Mouse (Mus musculus) WW6 (cell line): ENCODE results near the gene Fxyd6.
A peak's percentile ranks its signal among the peaks of the same experiment; 100 is the strongest.

Experiments
- DNase-seq: peaks from one replicate; pipeline ENCODE4 v3.0.0-alpha.2; 2013; ENCODE audit warnings: low read depth, low spot score

Fxyd6 gene

GRCm38 (mm10) chr9:45411803-45412202, 41.8 kb downstream of the Fxyd6 start:
- no peak for DNase-seq

DNA sequence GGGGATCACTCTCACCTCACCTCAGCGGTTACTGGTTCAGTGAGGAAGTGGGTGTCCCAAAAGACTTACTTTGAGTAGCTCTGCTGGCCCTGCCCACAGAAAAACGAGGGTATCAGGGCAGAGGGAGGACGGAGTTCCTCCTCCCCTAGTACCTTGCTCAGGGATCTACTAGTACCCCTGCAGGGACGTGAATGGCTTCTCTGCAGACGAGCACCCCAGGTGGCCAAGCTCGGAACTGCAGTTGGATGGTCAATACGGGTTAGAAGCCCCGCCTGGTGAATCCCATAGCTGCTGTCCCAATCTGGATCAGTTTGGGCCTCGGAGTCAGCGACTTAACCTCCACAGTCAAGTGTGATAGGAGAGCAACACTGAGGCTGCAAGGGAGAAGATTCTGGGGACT, 42.3 kb downstream of the Fxyd6 start:
- peak; percentile 80 for DNase-seq

DNA sequence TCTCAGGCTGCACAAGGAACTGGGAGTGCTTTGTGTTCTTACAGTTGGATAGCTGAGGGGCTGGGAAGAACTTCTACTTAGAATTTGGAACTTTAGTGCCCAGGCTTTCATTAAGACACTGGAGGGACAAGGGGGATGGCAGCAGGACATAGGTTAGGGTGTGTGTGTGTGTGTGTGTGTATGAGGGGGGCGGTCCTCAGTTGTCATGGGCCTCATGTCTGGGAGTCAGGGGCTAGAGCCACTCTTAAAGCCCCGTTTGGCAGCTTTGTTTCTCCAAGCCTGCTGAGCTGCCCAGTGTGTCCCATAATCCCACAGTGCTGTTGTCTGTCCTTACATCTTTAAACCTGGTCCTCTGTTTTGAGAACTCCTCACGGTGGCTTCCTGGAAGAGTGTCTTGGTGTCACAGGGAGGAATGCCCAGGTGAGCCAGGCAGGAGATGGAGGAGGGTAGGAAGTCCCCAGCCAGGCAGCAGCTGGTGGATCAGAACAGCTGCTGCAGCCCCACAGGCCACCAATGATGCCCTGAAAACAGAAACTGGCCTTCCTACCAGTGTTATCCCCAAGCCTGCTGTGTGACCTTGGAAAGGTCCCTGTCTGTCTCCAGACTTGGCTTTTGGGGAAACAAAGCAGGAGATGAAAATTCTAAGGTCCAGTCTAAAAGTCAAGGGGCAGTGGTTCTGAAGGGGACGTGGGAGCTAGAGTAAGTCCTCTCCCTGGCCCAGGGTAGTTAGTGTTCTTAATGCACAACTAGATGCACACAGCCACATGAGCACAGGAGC, 42.9 kb downstream of the Fxyd6 start:
- no peak for DNase-seq

DNA sequence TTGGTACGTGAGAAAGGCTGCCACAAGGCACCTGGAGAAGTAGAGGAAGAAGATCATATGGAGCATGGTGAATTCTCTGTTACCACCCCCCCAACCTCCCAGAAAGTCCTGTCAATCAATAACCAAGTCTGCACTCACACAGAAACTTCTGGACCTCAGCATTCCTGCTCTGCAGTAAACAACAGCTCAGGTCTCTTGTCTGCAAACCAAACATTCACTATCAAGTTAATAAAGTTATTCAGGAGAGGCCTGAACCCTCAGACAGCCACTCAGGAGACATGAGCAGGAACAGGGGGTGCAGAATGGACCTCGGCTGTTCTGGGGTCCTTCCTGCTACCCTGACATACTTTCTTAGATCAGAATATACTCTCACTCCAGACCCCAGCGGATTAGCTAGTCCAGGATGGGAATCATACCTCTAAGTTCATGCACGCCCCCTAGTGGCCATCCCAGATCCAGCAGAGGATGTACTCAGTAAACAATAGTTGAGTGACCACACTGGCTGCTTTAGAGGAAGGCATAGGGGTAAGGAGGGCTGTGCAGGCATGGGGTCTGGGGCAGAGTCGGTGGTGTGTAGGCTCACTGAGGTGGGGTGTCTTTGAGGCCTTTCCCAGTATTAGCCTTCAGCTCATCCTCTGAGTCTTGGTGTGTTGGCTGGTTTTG, 43.6 kb downstream of the Fxyd6 start:
- DNase-seq, result no peak

DNA sequence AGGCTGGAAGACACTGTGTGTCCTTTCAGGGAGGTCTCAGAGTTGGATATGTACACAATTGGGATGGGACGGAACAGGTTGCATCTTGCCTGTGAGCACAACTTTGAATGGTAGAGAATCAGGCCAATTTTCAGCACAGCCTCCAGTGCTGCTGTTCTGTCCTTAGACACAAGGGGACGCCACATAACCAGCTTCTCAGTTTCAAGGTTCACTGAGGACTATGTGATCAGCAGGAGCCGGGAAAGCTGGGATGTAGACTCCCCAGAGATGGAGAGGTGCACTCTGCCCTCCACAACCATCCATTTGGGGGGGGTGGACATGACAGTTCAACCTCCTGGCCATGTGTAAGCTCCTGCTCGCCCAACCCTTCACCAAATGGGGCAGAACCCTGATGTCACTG, 45.9 kb downstream of the Fxyd6 start:
- no peak for DNase-seq

DNA sequence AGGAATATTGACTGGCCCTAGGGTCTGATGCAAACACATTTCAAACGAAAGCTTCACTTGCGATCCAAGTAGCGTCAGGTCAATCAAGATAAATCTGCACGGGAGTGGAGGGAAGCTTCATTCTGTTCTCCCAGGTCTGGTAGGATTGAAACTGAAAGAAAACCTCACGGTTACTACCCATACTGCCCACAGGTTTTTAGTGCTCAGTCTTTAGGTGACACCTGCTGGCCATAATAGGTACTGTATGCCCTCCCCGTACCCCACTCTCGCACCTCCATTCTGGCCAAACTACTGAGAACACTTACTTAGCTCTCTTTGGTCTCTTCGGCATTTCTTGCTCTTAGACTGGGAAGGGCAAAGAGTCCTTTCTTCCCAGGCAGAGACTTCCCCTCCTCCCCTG, 47.3 kb downstream of the Fxyd6 start:
- DNase-seq, result no peak

DNA sequence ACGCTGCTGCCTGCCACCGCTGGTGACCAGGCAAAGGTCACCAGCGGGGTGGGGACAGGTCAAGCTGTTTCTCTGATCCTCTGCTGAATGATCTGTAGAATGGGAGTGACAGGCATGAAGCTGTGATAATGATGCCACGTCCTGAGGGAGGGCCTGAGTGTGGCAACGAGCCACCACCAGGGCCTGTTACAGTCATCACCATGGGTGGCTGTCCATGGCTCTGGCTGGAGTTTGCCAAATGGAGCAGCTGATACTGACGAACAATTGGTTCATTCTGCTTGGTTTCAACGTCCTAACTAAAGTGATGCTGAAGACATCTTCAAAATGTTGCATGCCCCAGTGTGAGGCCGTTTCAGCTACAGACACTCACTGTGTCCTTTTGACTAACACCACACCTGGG, 48.3 kb downstream of the Fxyd6 start:
- no peak for DNase-seq

GRCm38 (mm10) chr9:45421209-45421608, 51.2 kb downstream of the Fxyd6 start:
- DNase-seq, result no peak

DNA sequence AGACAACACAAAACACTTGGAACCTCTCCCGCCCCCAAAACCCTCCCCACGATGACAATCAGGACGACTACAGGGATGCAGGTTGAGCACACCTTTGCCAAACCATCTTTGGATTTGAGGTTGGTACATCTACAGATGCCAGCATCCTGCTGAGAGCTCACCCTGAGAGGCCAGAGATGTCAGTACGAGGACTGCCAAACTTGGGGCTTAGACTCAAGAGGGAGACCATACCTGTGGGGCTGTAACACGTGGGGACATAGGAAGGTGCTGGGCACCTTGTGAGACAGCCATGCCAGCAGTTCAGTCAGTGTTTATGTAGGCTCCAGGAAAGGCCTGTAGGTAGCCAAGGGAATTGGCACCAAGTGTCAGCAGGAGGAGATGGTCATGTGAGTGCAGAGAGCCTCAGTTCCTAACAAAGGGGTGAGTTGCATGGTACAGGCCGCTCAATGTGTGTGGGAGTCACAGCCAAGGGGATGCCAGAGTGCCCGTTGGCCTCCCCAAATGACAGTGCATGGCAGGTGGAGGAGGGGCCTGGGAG, 52.8 kb downstream of the Fxyd6 start:
- no peak for DNase-seq

DNA sequence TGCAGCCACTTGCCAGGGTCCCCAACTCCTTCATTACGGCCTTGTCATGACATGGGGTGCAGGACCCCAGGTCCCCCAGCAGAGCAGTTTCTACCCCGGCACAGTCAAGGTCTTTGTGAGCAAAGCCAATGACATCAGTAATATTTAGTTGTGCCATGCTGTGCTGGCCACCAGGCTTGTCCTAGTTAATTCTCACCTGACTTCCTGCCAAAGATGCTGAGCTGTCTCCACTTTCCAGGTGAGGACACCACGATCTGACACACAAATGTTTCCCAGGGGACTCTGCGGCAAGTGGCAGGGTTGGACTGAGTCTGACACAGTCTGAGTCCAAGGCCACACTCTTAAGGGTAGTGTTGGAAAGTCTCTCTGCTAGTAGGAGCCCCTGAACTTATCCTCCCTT, 56.5 kb downstream of the Fxyd6 start, which contains the start of gene Dscaml1:
Gene Dscaml1, plus strand, starts transcription at position 173 of the 400 bp plus-strand sequence.
- DNase-seq, result no peak

- no peak for DNase-seq
Measured at GRCm38 (mm10) chr9:45429392-45429791, 59.4 kb downstream of the Fxyd6 start.

DNA sequence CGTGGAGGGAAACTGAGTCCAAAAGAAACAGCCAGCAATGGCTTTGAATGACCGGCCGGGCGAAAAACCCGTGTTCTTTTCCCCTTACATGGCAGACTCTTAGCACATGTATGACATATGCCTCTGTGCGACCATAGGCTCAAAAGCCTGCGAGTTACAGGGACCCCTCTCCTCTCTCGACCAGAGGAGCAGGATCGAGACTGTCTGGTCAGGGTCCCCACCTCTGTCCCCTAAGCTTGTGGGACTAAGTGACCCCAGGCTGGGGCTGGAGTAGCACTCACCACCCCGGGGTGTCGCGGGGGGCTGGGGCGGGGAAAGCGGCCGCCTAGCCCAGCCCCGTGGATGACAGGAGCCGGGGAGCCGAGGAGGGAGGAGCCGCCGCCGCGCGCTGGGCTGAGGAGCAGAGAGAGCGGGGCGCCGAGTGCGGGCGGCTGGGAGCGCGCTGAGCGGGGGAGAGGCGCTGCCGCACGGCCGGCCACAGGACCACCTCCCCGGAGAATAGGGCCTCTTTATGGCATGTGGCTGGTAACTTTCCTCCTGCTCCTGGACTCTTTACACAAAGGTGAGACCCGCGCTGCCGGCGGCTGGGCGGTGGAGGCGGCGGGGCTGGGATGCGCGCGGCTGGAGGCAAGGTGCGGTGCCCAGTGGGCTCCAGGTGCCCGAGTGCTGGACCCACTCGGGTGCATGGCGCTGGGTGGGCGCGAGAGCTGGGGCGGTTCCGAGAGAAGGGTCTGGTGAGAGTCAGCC, 60.1 kb downstream of the Fxyd6 start:
- DNase-seq, result no peak

DNA sequence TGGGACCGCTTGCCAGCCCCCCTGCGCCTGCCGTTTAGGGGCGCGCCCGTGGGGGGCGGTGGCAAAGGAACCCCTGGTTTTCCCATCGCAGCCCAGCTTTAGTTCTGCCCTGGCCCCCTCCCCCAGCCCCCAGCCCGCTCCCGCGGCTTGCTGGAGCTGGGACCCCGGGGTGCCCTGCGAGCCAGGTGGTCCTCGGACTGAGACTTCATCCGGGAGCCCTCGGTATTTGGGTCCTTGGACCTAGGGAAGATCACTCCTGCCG, 60.6 kb downstream of the Fxyd6 start:
- no peak for DNase-seq

DNA sequence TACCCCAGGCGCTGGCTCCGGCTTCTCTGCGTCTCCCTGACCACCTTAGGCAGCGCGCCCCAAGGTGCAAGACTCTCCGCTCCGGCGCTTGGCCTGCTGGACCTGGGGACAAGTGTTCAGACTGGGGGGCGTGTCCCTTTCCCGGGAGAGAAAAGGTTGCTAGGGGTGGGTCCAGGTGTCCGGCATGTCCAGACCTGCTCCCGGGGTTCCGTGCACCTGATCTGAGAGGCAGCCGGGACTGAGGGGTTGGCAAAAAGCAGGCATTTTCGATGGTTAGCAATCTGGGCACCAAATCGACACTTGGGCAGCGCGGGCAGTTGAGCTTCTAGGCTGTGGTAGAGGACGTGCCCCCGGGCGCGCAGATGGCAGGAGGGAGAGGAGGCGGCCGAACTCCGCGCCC, 61.2 kb downstream of the Fxyd6 start:
- no peak for DNase-seq

DNA sequence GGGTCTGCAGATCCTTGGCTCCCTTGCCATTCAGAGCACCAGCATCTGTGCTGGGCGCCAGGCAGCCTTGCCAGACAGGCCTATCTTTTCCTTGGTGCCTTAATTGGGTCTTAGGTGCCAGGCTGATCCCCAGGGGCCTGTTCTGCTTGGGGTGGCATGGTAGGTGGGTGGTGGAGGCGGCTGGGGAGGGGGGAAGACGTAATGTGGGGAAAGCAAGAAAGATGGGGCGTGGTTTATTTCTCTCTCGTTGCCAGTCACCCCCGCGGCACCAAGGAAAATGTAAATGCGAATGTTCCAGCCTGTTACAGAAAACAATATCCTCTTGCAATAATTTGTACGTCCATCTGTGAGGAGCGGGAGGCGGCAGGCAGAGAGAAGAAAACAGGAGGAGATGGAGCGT, 62.7 kb downstream of the Fxyd6 start:
- no peak for DNase-seq

GRCm38 (mm10) chr9:45433119-45433518, 63.1 kb downstream of the Fxyd6 start:
- DNase-seq, result no peak

DNA sequence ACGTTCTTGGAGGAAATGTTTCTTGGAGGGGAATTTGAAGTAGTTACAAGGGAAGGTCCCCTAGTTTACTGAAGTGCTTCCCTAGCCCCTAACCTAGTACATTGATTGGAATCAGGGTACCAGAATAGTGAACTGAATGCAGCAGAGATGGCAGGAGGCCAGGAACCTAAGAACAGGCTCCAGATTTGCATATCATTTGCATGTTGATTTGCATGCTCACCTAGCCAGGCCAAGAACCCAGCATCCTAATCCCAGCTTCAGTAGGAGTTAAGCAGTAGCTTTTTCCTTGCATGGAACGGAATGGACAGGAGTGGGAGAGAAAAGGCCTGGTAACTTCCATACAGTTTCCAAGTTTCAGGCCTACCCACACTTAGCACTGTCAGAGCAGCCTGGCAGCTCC, 64.2 kb downstream of the Fxyd6 start:
- no peak for DNase-seq

DNA sequence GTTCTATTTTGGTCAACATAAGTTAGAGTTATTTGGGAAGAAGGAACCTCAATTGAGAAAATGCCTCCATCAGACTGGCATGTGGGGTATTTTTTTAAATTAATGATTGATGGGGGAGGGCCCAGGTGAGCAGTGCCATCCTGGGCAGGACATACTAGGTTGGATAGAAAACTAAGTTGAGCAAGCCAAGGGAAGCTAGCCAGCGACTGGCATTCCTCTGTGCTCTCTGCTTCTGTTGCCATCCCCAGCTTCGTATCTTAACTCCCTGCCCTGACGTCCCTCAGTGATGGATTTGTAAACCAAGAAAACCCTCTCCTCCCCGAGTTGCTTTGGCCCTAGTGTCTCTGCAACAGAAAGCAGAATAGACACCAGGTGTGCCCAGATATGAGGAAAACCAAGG, 69.0 kb downstream of the Fxyd6 start:
- DNase-seq, result no peak

GRCm38 (mm10) chr9:45440083-45440784, 70.2 kb downstream of the Fxyd6 start:
- DNase-seq, result no peak

GRCm38 (mm10) chr9:45444251-45444798, 74.3 kb downstream of the Fxyd6 start:
- DNase-seq, result no peak
